Mouse (Mus musculus): ENCODE data around the gene Kcnk5.

The Kcnk5 gene

DNA sequence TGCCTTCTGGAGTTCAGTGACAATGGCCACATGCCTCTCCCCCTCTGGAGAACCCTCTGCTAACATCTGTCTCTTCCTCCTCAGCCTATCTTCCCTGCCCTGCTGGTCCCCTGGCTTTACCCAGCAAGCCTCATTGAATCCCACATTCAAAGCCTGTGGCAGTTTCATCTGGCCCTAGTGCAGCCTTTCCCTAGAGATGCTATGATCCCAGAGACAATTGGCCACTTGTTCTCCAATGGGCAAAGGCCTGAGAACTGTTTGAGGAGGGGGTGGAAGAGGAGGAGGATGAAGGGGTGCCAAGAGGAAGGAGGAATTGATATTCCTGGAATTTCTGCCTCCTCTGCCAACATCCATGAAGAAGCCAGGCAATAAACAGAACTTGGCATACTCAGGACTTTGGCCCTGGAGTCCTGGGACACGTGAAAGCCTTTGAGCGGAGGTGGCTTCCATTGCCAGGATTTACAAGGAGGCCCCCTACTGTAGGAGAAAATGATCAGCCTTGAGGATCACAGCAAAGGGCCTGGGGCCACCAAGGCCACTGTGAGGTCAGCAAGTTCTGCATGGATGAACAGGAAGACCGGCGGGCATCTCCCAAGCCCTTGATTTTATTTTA lies 11.6 kb upstream of the Kcnk5 start:
- no peak for DNase-seq

DNA sequence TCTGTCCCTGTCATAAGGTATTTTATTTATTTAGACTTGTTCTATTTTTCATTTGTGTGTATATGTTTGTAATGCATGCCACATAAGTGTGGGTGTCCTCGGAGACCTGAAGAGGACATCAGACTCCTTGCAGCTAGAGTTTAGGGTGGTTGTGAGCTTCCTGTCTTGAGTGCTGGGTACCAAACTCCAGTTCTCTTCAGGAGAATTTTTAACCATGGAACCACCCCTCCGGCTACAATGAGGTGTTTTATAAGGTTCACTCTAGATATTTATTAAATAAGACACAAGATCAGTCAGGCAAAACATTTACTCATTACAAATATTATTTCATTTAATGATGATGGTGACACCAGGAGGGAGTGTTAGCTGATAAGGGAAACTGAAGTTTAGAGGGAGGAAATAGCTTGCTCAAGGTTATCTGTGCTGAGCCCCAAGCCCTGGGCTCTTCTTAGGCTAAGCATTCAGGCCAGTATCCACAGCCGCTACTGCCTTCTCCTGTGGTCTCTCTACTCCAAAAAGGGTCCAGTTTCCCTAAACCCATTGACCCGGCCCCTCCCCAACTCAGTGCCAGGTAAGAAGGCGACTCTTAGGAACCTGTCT lies 9.6 kb upstream of the Kcnk5 start:
- DNase-seq = no peak

DNA sequence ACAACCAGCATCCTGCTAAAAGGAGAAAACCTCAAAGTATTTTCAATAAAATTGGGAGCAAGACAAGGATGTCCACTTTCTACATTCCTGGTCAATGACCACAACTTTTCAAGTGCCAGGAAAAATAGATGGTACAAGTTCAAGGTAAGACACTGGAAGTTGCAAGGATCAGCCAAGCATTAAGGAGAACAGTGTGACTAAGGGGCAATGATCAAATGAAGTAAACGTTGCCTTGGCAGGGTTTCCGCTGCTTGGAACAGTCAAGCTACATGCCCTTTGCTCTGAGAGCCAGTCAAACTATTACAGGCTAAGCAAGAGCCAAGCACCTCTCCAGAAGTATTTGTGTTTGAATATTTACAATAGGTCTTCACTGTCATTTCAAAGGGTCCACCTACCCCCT lies 8.1 kb upstream of the Kcnk5 start:
- no peak for DNase-seq

DNA sequence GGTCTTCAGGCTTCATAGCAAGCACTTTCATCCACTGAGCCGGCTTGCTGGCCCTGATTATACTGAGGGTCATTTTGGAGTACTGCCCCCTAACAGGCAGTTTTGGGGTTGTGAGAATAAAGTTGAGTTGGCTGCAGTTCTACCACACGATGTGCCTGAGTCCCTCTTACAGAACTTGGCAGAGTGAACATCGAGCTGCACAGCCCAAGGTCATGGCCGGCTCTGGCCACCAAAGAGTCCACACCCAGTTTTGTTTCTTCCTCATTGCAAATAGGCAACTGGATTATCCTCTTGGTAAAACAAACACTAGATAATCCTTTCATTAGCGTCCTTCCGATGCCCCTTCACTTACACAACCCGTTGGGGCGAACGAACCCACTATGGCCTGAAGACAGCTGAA lies 3.8 kb upstream of the Kcnk5 start:
- no peak for DNase-seq

DNA sequence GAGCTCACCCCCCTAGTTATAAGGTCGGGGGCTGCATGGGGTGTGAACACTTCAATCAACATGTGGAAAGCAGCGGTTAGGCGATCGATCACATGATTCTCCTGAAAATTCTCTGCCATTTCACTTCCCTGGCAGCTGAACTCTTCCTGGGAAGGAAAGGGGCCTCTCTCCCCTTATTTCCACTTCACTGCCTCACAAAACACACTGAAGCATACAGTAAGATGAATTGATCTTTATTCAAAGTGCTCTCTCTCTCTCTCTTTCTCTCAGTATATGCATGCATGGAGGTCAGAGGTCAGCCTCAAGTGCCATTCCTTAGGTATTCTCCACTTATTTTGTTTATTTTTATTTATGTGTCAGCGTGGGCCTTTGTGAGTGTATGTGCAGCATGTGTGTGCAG lies 2.1 kb upstream of the Kcnk5 start:
- no peak for DNase-seq

DNA sequence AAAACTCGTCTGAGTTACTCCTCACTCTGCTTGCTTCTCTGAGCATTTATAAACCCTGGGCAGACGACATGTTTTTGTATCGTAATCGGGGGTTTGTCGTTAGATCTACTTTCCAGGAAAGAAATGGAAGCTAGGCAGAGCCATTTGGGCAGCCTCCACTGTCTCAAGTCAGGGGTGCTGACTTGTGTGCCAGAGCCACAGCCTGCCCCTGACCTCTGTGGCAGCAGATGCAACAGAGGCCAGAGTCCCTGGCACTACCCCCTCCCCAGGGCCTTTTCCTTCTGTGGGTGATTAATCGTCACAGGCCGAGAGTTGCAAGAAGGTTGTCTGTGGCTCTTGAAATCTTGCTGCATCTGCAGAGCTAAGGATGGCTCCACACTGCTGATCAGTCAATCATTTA lies 987 bp upstream of the Kcnk5 start:
- no peak for DNase-seq

DNA sequence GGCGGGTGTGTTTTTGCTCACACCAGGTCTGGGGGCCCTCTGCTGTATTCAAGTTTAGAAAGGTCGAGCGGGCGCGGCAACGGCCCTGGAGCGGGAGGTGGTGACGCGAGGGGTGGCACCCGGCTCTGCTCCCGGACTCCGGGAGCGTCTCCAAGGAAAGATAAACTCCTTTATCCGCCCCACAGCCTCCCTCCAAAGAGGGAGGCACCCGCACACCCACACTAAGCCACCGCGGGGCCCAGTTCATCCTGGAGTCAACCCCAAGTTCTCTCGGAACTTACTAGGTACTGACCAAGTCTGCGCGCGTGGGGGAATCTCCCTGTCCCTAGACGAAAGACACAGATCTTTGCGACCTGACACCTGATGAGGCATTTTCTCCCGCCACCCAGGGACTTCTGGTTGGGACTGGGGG lies 852 bp downstream of the Kcnk5 start:
- no peak for DNase-seq

DNA sequence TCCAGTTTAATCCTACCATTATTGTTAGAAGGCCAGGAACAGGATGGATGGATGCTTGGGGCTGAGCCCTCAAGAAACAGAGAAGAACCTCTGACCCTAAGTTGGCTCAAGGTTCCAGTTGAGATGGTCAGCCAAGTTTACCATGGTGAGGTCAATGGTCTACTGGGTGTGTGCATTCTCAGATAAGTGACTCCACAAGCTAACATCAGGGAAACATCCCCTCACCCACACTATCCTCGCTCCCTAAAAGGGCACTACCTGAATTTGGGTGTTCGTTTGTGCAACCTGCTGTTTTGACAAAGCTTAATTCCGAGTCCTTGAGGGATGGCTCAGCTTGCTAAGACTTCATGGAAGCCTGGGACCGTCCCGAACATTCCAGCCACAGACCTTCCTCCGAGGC lies 1.3 kb downstream of the Kcnk5 start:
- no peak for DNase-seq

DNA sequence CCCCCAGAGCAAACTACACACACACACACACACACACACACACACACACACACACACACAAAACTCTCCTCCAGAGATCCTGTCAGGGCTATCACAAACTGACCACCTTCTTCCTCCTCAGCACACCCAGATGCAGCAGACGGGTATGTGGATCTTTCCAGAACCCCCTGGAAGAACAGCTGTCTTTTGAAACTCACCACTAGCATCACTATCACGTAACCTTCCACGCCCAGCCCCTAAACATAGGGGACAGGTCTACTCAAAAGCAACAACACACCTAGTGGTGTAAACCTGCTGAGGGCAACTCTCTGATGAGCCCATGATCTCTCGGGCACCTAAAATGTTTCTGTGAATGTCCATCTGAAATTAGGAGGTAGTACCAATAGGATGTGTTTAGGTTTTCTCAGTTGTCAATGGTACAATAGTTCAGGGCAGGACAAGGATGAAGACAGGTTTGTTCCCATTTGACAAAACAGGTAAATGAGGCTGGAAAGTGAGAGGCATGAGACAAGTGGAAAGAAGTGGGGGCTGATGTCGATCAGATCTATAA lies 1.8 kb downstream of the Kcnk5 start:
- DNase-seq = no peak

DNA sequence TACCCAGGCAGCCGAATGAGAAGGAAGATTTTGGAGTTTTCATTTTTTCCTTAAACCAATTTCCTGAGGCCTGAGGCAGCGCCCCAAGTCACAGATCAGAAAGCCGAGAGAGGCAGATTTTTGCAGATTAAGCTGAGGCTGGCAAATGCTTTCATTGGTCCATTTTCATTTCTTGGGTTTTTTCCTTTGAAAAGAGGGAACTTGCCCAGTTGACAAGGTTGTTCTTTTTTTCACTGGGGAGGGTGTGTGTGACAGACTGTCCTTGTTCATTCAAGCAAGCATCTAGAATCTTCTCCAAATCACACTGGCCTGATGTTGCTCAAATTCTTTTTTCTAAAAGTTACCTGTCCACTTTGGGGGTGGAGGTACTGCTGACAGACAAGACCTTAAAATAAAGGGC lies 2.5 kb downstream of the Kcnk5 start:
- no peak for DNase-seq

DNA sequence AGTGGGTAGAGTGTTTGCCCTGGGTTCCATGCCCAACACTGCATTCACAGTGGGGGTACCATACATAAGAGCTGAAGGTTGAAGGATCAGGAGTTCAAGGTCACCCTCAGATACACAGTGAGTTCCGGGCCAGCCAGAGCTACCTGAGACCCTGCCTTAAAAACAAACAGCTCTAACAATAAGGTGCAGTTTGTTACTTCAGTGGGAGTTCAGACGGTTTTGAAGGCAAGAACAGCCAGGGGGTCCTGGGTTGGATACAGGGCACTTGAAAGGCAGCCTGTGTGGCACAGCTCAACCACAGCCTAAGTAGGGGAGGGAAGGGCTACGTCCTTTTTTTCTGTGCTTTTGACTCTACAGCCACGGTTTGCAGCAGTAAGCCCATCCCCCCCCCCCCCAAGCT lies 3.0 kb downstream of the Kcnk5 start:
- DNase-seq = no peak

DNA sequence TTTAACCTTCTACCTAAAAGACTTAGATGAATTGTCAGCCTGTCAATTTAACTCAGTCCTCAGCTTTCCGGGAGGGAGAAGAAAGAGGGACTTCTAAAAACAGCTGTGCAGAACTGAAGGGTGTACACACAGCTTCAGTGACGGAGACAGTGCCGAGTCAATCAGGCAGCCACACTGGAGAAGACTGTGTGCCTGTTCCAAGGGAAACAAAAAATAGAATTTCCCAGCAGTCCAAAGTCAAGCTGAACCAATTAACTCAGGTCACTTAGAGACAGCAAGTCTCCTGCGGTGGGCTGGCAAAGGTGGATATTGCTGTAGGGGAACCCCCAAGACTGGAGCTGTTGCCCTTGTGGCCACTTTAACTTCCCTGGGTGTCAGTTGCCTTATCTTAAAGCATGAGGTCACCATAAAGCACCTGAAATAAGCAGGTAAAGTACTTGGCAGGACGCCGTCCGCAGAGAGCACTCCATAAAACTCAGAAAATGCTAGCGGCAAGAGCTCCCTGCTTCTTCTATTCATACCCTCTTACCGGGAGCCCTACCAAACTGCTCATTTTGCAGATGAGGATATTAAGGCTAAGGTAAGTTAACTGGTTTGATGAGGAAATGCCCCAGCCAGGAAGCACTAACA lies 4.0 kb downstream of the Kcnk5 start:
- DNase-seq = no peak

DNA sequence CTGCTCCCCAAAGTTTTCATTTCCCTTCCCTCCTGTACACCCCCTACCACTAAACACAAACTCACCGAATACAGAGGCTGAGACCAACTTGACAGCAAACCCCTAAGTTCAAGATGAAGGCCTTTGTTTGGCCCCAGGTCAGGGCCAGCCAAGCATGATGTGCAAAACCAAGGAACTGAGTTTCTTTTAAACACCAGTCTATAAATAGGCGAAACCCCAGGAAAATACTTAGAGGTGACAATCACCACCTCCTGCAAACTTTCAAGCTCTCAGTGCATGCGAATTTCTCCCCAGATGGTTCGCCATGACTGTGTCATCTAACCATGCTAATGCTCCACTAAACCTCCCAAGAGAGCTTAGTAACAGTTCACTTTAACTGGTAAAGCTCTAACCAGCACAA lies 5.9 kb downstream of the Kcnk5 start:
- DNase-seq = no peak

DNA sequence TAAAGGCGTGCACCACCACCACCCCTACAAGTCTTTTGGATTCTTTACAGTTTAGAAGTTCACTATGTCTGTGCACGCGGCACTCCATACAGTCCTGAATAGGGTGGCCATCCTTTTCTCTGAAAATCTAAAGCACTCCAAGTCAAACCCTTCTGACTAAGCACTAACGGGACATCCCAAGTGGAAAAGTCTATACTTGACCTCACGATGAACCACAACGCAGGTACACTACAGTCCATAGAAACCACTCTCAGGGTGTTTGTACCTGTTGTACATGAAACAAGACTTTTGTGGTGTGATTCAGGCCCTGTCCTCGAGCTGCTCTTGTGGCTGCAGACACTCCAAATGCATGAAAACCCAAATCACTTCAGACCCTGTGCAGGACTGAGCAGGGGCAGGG lies 6.5 kb downstream of the Kcnk5 start:
- no peak for DNase-seq

DNA sequence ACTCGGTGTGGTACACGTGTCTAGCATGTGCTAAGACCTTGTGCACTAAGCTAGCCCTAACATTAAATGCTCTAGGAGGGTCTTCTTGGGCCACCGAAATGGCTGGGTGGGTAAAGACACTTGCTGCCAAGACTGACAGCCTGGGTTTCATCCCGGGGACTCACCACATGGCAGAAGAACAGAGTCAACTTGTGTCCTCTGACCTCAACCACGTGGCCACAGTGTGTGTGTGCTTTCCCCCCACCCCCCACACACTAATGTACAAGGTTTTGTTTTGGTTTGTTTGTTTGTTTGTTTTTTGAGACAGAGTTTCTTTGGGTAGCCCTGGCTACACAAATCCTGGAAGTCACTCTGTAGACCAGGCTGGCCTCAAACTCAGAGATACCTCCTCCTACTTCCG lies 6.9 kb downstream of the Kcnk5 start:
- DNase-seq = no peak

DNA sequence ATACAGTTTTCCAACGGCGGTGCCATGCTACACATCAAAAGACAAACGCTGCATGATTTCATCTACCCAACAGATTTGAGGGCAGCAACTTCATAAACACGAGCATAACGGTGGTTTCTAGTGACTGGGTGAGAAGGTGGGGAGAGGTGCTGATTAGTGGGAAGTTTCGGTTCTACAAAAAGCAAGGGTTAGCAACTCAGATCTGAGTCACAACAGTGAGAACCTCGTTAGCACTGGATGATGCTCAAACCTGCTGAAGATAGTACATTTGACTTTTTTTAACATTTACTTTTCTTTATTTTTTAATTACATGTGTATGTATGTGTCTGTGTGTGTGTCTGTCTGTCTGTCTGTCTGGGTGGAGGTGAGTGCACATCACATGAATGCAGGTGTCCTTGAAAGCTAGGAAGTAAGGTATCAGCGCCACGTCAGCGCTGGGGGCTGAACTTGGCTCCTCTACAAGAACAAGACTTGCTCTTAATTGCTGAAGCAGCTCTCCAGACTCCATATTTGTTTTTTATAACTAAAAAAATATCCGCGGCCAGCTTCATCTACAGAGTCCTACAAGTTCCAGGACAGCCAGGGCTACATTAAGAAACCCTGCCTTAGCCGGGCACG lies 7.6 kb downstream of the Kcnk5 start:
- DNase-seq = no peak

DNA sequence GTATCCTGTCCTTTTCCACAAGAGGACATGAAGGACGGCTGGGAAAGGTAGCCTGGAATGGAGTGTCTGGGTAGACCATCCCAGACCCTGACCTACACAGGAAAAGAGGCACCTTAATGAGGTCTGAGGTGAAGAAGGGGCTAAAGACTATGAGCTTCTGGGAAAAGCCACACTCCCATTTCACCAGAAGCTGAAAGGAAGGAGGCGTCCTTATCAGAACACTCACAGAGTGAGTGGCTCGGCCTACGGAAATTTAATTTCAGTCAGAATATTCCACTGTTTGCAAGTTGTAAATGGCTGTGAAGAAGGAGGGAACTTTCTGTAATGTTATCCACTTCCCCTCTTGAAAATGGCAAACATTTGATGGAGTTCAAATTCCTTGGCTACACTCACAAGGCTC lies 8.7 kb downstream of the Kcnk5 start:
- DNase-seq = no peak

DNA sequence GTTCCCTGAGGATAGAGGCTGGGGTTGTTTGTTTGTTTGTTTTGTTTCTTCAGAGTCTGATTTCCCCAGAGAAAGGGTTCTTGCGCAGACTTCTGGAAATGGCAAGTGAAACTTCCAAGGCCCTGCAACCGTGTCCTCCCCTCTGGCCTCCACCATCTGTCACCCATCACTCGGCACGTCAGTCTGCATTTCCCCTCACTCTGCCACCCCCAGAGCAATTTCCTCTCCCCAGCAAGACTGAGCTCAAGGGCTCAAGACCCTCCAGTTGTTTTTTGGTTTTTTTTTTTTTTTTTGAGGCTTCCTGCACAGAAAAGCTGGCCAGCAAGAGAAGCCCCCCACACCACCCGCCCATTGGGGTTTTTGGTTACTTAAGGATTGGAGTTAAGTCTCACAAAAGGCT lies 9.1 kb downstream of the Kcnk5 start:
- no peak for DNase-seq

DNA sequence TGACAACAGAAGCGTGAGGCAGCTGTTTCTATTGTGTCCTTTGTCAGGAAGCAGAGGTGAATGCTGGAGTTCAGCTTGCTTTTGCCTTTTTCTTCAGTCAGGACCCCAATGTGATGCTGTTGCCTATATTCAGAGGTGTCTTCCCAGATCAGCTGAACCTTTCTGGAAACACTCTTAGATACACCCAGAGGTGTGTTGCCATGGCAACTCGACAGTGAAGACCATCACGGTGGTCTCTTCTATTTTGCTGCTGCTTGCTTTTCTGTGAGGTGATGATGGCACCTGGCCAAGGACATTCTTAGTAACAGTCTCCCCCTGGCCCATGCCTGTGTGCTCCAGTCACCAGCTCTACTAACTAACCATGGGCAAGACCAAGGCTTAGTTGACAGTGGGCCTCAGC lies 9.8 kb downstream of the Kcnk5 start:
- no peak for DNase-seq

DNA sequence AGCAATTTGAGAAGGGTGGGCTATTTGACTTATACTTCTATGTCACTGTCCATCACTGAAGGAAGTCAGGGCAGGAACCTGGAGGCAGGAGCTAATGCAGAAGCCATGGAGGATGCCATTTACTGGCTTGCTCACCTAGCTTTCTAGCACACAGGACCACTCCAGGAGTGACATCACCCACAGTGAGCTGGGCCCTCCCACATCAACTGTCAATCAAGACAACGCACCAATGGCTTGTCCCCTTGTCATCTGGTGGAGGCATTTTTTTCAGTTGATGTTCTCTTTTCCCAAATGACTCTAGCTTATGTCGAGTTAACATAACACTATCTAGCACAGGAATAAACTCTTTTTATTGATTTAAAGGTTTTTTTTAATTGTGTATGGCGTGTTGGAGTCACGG lies 12.4 kb downstream of the Kcnk5 start:
- no peak for DNase-seq

DNA sequence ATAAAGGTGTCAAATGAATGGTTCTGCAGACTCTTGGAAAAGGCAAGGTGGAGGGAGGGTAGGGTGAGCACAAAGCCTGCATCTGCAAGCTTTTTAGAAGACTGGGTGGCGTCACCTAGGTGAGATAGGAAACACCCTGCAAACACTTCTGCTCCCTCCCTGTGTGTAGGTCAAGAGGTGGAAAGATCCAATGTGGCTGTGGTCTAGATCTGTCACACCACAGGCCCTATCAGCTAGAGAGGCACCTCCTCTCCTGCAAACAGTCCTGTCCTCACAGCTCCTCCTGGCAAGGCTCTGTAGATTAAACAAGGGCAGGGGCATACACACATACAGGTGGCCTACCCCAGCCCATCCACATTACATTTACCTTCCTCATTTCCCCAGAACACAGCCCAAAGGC lies 13.1 kb downstream of the Kcnk5 start:
- DNase-seq = no peak

DNA sequence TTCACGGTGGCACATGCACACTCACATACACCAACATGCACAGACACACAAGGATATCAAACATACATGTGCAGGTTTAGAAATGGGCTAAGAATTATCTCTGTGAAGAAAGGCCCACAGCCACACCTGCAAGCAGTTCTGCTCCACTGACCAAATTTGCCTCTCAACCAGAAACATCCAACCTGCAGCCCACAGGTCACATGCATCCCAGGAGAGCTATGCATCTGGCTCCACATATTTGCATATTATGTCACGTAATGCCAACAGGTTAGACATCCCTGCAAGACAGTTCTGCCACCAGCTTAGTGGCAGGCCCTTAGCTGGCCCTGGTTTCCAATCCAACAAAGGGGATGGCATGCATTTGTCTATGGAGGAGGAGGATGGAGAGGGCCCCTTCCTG lies 13.6 kb downstream of the Kcnk5 start:
- DNase-seq = no peak

DNA sequence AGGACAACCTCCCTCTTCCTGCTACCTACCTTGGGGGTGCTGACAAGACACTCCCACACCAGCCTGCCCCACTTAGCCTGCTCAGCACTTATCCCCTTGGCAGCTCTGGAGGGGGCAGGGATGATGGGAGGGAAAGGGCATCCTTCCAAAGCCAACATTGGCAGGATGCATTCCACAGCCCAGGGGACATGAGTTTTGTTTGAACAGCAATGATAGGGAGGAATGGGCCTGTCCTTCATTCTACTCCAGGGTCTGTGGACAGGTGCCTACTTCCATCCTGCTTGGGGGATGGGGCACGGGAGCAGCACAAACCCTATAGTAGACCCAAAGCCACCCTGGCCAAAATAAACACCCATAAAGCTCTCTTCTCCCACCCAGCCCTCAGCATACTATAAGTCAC lies 16.2 kb downstream of the Kcnk5 start:
- no peak for DNase-seq

DNA sequence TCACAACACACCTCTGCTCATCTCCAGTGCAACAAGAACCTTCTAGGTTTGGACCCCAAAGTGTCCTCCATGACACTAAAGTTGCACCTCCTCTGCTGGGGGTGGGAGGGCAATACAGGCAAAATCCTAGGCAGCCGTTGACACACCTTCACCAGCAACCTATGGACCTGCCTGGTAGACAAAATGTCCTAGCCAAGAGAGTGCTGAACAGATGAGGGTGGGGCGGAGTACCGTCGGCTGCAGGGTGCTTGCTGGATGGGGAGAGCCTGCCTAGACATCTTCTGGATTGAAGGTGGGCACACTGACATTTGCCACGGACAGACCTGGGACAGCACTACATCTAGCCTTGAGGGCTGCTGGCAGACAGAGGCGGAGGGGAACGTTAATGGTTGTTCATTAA lies 17.2 kb downstream of the Kcnk5 start:
- DNase-seq = no peak
